Mouse (Mus musculus) adrenal gland, adult 18-20 months (tissue): Measurements from ENCODE around the gene Gm2a. TPM values are rescaled to one million over a fixed set of nuclear protein-coding genes. Genes with fewer than 3 reads are reported as not detected.
"Not testable (repeated sequence)": the region's sequence is repeated elsewhere in the genome, so short reads cannot be mapped to it uniquely, and the experiment has no call there.

Experiments used
- DNase-seq, 2 experiments: peaks; one replicate each; pipeline ENCODE4 v3.0.0; 2021 to 2022; ENCODE audit warnings: low spot score in 2 of 2
- total RNA-seq, 2 experiments: library from RNA; stranded (reverse); gene quantifications; 1 replicate in 1 of 2; 2 replicates in 1 of 2; pipeline ENCODE4 v1.2.3; 2021

Gm2a gene
- total RNA-seq, 2 experiments from 2014 or later: 189 to 249 TPM

GRCm38 (mm10) chr11:55096296-55096695, 1.6 kb upstream of the Gm2a start:
- DNase-seq: not testable (repeated sequence)

- DNase-seq: no peak
Observed at GRCm38 (mm10) chr11:55096731-55097462, 1.0 kb upstream of the Gm2a start.

GRCm38 (mm10) chr11:55098189-55098915, 437 bp downstream of the Gm2a start:
- no peak for DNase-seq

GRCm38 (mm10) chr11:55099019-55099771, 1.3 kb downstream of the Gm2a start:
- no peak for DNase-seq

- DNase-seq: no peak
Observed at GRCm38 (mm10) chr11:55099868-55100267, 2.0 kb downstream of the Gm2a start.

GRCm38 (mm10) chr11:55102015-55102414, 4.1 kb downstream of the Gm2a start:
- DNase-seq: no peak

- peak in 1 of 2 experiments; percentile 44 for DNase-seq
Observed at GRCm38 (mm10) chr11:55103229-55103628, 5.3 kb downstream of the Gm2a start.

- no peak for DNase-seq
Observed at GRCm38 (mm10) chr11:55105389-55105788, 7.5 kb downstream of the Gm2a start.

GRCm38 (mm10) chr11:55106636-55107035, 8.7 kb downstream of the Gm2a start:
- DNase-seq: no peak

- DNase-seq: no peak
Observed at GRCm38 (mm10) chr11:55109521-55110300, 11.8 kb downstream of the Gm2a start.

GRCm38 (mm10) chr11:55110566-55111169, 12.8 kb downstream of the Gm2a start:
- no peak for DNase-seq

- no peak for DNase-seq
Observed at GRCm38 (mm10) chr11:55113209-55113860, 15.4 kb downstream of the Gm2a start.

GRCm38 (mm10) chr11:55113861-55114250, 15.9 kb downstream of the Gm2a start:
- not testable (repeated sequence) for DNase-seq

GRCm38 (mm10) chr11:55114291-55114690, 16.4 kb downstream of the Gm2a start:
- no peak for DNase-seq

- no peak for DNase-seq
Observed at GRCm38 (mm10) chr11:55116004-55116403, 18.1 kb downstream of the Gm2a start.

GRCm38 (mm10) chr11:55117031-55117430, 19.1 kb downstream of the Gm2a start:
- DNase-seq: no peak

GRCm38 (mm10) chr11:55120279-55120678, 22.4 kb downstream of the Gm2a start:
- no peak for DNase-seq

GRCm38 (mm10) chr11:55120821-55121271, 22.9 kb downstream of the Gm2a start:
- DNase-seq: no peak

GRCm38 (mm10) chr11:55121430-55121829, 23.5 kb downstream of the Gm2a start:
- no peak for DNase-seq

GRCm38 (mm10) chr11:55126663-55127062, 28.7 kb downstream of the Gm2a start:
- no peak for DNase-seq
